Mouse (Mus musculus) left cerebral cortex, postnatal 14 days (tissue): ENCODE data around the gene 2310022A10Rik. TPM values are rescaled to one million over a fixed set of nuclear protein-coding genes. Genes with fewer than 3 reads are reported as not detected.
A peak's percentile ranks its signal among the peaks of the same experiment; 100 is the strongest.
"Not testable (repeated sequence)": the region's sequence is repeated elsewhere in the genome, so short reads cannot be mapped to it uniquely, and the experiment has no call there.

Experiments
- DNase-seq, 2 experiments: peaks; one replicate each; pipeline ENCODE4 v3.0.0; 2021 to 2022; ENCODE audit warnings: low spot score in 2 of 2, mixed read lengths in 1 of 2
- intact Hi-C: fragments of 180-260 bp; cut with DNase I; formaldehyde crosslinking; loops from one replicate; pipeline ENCODE4 v1.15.1; 2025
- total RNA-seq, 2 experiments: library from RNA; stranded (reverse); gene quantifications; 2 replicates each; pipeline ENCODE4 v1.2.3; 2021

The 2310022A10Rik gene
- total RNA-seq, 2 experiments from 2014 or later, result 24.5 to 27.8 TPM

DNA sequence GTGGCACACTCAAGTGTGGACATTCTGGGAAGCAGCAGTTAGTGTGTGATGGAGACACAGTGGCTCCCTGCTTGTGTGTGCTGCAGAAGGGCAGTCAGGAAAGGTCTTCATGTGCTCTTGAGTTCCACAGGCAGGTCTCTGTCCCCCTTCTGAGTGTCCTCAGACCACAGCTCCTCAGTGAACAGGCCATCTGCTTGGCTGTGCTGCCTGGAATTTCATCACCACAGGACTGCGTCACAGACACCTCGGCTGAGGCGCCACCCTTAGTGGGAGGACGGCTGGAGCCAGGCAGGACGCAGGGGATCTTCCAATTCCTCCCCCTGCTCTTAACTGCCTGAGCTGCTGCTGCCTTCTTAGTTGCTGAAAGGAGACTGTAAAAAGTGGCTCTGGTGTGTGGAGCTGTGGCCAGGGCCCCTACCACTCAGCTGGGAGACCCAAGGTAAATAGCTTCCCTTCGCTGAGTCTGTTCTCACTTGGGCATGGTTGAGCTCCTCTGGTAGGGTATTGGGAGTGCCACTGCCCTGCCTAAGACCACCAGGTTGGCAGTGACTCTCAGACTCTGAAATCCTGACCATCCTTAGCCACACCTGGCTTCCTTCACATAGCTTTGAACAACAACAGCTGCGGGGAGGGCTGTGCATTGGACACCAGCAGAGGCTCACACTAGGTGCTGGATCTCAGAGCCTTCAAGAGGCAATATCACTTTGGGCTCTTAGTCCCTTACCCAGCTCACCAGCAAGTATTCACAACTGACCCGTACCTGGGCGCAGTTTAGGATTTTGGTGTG lies 52.7 kb downstream of the 2310022A10Rik start:
- intact Hi-C loops, result no loop called here
- DNase-seq, result peak; percentile 72 to 79

DNA sequence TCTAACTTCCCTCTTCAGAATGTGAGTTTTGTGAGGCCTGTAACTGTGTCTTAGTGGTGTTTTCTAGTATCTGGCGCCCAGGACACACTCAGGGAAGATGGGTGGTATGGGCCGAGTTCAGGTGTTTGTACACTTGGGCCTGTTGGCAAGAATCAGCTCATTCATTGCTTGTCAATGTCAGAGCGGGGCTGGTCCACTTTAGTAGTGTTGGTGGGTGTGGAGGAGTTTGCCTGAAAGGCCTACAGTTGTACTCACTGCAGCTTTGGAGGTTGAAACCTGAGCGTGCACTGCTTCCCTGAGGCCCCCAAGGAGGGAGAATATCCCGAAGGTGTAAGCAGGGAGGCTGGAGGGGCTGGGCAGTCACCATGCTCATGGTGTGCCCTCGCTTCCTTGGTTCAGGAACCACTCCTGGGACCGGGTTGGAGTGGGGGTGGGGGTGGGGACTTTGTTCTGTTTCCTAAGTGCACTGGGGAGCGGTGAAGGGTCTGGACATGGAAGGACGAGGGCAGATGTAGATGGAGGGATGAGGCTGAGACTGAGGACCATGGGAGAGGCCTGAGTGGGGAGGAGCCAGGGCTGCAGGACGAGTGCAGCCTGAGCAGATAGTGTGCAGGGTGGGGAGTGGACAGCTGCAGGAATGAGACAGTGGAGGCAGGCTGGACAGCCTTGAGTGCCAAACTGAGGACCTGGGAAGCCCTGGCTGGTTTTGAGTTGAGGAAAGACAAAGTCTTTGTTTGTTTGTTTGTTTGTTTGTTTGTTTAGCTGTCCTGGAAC lies 53.6 kb downstream of the 2310022A10Rik start:
- intact Hi-C loops, result no loop called here
- DNase-seq, result no peak

DNA sequence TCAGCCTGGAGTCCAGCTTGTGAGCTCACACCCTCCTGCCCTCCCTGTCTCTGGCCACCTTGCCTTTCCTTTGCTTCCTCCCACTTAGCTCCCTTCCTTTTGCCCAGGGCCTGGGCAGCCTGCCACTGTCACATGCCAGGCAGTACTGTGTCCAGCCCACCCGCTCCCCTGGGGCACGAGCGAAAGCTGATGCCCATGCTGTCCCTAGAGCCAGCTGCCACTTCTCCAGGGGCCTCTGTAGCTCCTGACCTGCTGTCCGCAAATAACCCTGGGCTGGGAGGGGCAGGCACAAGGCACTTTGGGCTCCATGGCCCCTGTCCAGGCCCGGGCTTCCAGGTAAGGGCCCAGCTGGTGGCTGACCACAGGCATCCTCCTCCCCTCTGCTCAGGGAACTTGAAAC lies 54.5 kb downstream of the 2310022A10Rik start:
- intact Hi-C loops, result no loop called here
- peak in 1 of 2 experiments; percentile 49 for DNase-seq

DNA sequence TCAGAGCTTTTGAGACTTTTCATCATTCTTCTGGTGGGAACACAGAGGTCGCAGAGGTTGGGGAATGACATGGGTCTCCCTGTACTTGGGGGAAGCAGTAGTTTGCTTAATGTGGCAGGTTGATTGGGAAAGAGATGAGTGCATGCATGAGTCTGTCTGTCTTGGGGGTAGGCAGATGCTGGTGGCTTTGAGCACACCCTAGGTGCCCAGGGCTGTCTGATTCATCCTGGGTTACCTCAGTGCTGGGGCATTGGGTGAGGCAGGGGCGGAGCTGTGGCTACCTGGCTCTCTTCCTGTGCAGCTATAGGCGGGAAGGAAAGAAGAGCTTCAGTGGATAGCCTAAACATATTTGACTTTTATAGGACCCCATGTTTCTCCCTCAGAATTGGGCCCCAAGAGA lies 55.1 kb downstream of the 2310022A10Rik start:
- DNase-seq, result no peak
- intact Hi-C loops, result no loop called here

DNA sequence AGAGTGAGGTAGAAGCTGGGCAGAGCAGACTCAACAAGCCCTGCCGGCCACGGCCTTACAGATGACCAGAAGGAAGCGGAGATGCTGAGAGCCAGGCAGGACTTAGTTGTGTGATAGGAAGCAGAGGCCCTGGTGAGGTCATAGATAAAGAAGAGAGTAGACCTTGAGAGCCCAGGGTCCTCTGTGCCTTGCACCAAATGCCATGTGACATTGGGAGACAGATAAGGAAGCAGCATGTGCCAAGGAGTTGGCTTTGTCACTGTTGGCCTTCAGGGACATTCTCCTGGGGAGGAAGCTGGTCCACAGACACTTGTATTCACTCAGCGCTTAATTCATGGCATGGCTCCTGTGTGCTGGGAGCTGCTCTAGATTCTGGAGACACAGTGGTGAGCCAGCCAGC lies 56.3 kb downstream of the 2310022A10Rik start:
- DNase-seq, result no peak
- intact Hi-C loops, result no loop called here

DNA sequence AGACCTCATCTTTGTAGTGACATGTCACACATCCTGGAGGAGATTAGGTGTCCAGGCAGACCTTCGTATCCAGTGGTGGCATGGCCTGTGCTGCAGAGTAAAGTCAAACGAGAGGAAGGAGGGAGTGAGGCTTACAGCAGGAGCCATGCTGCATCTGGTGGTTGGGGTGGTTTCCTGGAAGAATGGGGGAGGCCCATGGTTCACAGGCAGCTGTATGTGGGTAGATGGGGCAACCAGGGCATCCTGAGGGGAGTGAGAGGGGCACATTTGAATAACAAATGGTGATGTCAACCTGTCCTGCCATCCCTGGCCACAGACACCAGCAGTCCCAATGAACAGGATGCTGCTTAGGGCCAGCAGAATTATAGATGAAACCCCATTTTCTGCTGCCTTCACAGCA lies 56.7 kb downstream of the 2310022A10Rik start:
- intact Hi-C loops, result no loop called here
- no peak for DNase-seq

DNA sequence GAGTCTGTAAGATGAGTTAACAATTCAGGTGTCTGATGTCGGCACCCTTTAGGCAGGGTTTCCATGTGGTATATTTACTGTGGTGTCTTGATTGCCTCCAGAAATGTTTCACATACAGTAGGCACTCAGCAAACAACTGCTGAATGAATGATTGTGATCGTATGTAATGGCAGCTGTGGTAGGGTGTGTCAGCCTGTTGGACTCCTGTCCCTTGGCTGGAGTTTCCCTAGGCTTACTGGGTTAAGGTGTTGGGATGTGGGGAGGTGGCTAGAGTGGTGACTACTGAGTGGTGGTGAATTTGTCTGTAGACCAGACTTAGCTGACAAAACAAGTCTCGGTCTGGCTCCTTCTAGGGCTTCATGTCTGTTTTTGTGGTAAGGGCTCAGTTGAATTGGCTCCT lies 57.3 kb downstream of the 2310022A10Rik start:
- intact Hi-C loops, result no loop called here
- DNase-seq, result no peak

DNA sequence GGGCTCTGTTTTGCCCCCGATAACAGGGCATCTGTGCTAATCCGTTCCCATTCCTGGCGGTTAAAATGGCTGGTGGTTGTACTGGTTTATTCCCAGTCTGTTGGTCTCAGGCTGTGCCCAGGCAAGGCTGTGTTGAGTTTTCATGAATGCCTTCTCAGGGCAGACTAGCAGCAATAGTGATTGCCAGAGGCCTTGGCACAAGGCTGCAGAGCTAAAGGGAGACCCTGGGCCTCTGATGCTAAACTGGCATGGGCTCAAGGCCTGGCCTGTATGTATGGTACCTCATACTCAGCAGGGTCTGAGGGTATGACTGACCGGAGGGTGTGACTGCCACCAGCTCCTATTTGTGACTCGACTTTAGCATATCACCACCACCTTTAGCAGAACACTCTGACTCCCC lies 57.8 kb downstream of the 2310022A10Rik start:
- DNase-seq, result no peak
- intact Hi-C loops, result no loop called here

DNA sequence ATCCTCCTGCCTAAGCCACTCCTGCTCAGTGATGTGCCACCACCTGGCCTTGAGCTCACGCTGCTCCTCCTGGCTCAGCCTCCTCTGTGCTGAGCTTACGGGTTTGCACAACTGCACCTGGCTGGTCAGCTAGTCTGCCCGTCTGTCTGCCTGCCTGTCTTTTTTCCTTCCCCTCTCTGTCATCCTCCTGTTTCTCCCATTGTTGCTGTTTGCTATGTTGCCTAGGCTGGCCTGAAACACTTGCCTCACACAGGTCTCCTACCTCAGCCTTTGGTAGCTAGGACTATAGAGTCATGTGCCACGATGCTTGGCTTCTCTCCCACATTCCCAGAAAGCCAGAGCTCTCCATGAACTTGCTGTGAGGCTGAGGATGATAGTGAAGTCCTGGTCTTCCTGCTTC lies 59.9 kb downstream of the 2310022A10Rik start:
- DNase-seq, result no peak
- intact Hi-C loops, result no loop called here

DNA sequence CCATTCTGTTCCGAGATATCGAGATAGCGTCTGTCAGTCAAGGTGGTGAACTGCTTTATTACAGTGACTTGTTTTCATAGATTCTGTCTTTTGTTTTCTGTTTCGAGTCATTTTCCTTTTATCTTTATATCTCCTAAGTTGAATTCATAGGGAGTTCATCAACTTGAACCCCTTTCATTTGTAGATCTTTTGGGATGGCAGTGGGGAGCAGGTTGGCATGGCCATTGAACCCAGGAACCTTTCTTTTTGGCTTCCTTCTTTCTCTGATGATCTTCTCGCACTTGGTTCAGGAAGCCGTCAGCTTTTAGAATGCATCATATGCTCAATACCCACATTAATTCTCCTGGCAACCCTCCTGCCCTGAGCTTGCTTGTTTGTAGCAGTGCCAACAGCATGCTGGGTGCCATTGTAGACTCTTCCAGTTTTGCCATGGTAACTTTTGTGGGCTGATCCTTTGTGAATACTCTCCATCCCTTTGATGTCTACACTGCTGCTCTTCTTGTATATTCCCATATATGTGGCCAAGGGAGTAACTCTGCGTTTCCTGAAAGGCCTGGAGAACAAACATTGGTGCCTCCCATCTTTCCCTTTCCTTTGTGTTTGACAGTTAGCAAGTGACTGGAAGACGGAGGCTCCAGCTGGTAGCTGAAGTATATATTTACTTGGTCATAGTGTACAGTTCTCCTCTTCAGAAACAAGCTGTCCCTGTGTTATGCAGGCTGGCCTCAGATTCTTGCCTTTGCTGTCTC lies 60.9 kb downstream of the 2310022A10Rik start:
- intact Hi-C loops, result no loop called here
- peak; percentile 60 to 69 for DNase-seq

DNA sequence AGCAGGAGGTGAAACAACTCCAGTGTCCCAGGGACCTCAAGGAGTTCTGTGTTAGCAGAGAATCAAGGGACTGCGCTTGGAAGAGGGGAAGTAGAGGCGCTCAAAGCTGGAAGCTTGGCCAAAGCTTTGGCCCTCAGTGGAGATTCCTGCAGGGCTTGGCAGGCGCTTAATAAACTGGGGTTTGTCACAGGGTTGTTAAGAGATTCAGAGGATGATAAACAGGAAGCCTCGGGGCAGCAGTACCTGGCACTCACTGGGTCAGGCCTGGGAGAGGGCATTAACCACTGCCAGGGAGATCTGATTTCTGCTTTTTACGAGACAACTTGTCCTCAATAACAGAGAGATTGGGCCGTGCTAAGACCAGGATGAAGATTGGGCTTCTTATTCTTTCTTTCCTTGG lies 68.0 kb downstream of the 2310022A10Rik start:
- intact Hi-C loops, result no loop called here
- no peak for DNase-seq

DNA sequence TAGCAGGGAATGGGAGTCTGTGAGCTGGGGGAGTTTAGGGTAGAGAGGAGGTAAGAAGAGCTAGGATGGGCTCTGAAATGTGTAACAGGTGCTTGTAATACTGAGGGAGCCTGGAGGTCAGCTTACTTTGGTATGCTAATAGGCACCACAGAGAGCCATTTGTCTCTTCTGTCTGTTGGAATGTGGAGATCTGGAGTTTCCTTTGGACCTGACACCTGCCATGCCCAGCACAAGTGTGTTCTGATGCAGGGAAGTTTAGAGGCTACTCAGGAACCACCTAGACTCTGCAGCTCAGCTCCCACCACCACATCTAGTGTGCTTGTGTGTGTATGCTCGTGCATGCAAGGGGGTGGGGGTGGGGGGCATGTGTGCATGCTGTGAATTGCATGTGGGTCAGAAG lies 69.2 kb downstream of the 2310022A10Rik start:
- DNase-seq, result no peak
- intact Hi-C loops, result no loop called here

DNA sequence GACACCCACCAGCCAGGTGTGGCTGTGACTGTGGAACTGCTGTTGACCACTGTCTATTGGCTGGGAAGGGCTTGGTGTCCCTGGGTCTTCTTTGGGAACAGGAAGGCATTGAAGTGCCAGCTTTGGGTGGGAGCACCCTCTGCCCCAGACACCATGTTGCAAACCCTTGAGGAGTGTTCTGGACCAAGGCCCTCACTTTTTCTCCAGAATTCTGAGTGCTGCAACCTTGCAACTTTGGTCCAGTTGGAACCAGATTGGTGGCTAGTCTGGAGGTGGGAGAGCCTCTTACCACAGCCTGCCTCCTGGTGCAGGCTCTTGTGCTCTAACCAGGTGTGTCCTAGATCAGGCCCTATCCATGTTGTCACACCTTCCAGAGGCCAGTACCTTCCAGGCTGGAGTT lies 71.9 kb downstream of the 2310022A10Rik start:
- intact Hi-C loops, result no loop called here
- no peak for DNase-seq

DNA sequence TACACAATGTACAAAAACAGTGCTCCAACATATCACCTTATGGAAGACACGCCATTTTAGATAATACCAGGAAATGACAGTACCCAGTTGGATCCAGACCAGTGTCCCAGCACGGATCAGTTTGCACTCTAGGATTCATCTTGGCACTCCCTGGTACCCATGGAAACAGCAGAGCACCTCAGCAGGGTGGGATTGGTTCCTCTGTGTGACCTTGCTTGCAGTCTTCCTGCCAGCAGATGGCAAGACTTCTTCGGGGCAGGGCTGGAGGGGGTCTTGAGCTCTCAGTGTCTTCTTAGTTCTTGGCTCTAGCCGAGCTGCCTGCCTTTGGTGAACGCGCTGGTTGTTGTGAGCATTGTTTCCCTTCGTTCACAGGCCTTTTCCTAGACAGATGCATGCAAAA lies 74.7 kb downstream of the 2310022A10Rik start:
- intact Hi-C loops, result no loop called here

DNA sequence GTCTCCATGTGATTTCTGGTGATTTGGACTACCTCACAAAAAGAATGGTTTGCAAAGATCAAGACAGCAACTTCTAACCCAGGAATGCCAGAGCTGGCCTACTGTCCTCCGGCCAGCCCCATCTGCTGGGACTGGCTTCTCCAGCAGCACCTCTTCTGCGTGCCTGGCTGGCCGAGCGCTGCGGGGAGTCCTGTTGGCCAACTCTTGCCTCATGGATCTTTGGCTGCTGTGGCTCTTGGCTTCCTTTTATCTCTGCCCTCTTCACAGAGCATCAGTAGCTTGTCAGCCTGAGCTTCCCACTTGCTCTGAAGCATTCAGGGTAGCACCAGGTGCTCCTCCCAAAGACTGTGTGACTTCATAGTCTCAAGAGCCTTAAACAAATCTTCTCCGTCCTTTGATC lies 75.2 kb downstream of the 2310022A10Rik start:
- DNase-seq, result no peak

More for the DNA sequence above, 74.7 kb downstream of the 2310022A10Rik start:
- no peak for DNase-seq

DNA sequence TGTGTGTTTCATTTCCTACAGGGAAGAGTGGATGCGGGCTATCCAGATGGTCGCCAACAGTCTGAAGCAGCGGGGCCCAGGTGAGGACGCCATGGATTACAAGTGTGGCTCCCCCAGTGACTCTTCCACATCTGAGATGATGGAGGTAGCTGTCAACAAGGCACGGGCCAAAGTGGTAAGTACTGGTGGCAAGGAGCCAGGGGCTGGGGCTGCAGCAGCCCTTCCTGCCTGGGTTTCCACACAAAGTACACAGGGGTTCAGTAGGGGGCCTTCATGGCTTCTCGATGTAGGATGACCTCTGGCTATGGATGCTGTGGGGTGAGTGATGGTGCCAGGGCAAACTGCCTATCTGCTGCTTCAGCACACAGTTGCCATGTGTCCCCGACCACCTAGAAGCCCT lies 75.8 kb downstream of the 2310022A10Rik start:
- DNase-seq, intact Hi-C loops: not testable (repeated sequence)

More for the DNA sequence above, 75.2 kb downstream of the 2310022A10Rik start:
- intact Hi-C loops, result no loop called here

DNA sequence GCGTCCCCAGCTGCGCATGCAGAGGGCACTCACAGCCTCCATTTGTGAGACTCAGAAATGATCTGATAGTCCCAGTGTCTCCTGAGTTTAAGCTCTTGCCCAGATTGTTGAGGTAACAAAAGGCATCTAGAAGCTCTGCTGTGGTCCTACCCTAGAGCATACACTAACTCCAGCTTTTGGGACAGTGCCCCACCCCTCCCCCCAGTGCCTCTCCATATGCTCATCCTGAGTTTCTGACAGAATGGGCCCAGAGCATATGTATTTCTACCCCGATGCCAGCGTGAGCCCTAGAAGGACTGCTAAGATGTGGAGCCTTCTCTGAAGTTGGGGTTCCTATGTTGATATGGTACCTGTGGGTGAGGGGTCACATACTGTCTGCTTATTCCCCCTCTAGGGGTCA lies 78.4 kb downstream of the 2310022A10Rik start:
- intact Hi-C loops, result no loop called here
- DNase-seq, result no peak
